Mouse (Mus musculus) liver, postnatal 0 days (tissue): Measurements from ENCODE around the gene Itpk1.

Experiments used
- CTCF ChIP-seq: sonication (generic); IDR thresholded peaks from 2 replicates; pipeline ENCODE4 v1.5.1; 2016; ENCODE audit warnings: antibody characterized with exemption, low read depth
- EP300 ChIP-seq: IDR thresholded peaks from 2 replicates; pipeline ENCODE4 v1.6.1; 2016; ENCODE audit warnings: antibody characterized with exemption, low read depth, mild to moderate bottlenecking

- TF ChIP-seq CTCF (no peak), EP300 (no peak)
These were observed at the start of gene Itpk1 for GRCm38 (mm10) chr12:102704457-102705198.
